Mouse (Mus musculus) C2C12 (cell line): ENCODE results near the gene Sema3b. TPM values are rescaled to one million over a fixed set of nuclear protein-coding genes. Genes with fewer than 3 reads are reported as not detected.

ENCODE experiments used
- H3K27me3 ChIP-seq: one replicate; pipeline ENCODE4 v1.6.1; 2011; ENCODE audit not compliant: control insufficient read depth, insufficient read depth, insufficient read length
- H3K36me3 ChIP-seq: one replicate; pipeline ENCODE4 v1.6.1; 2011; ENCODE audit not compliant: control insufficient read depth, insufficient read depth
- H3K4me3 ChIP-seq: one replicate; pipeline ENCODE4 v1.5.1; 2011; ENCODE audit warnings: mild to moderate bottlenecking, control low read depth; ENCODE audit not compliant: poor library complexity, insufficient read depth, severe bottlenecking
- H3K79me2 ChIP-seq: one replicate; pipeline ENCODE4 v1.6.1; 2011; ENCODE audit not compliant: control insufficient read depth, insufficient read depth
- H3K79me3 ChIP-seq: one replicate; pipeline ENCODE4 v1.6.1; 2011; ENCODE audit warnings: low read depth, control low read depth
- H3ac ChIP-seq: one replicate; pipeline ENCODE3; 2011; ENCODE audit warnings: low read depth; ENCODE audit not compliant: control insufficient read depth, insufficient read length
- CEBPB ChIP-seq: IDR thresholded peaks from one replicate; pipeline ENCODE4 v1.6.1; 2011; ENCODE audit warnings: low read depth, mild to moderate bottlenecking, control low read depth, moderate library complexity
- CTCF ChIP-seq: IDR thresholded peaks from one replicate; pipeline ENCODE4 v1.5.1; 2011; ENCODE audit not compliant: control insufficient read depth, insufficient read depth, insufficient read length
- FOSL1 ChIP-seq: IDR thresholded peaks from one replicate; pipeline ENCODE4 v1.8.0; 2011; ENCODE audit warnings: mild to moderate bottlenecking, low read length; ENCODE audit not compliant: poor library complexity, insufficient read depth, severe bottlenecking
- MAX ChIP-seq: IDR thresholded peaks from one replicate; pipeline ENCODE4 v1.6.1; 2011; ENCODE audit warnings: mild to moderate bottlenecking, control low read depth
- MYOD1 ChIP-seq: IDR thresholded peaks from one replicate; pipeline ENCODE4 v1.6.1; 2011; ENCODE audit warnings: low read depth; ENCODE audit not compliant: control insufficient read depth, insufficient read length
- MYOG ChIP-seq: IDR thresholded peaks from one replicate; pipeline ENCODE4 v1.6.1; 2011; ENCODE audit not compliant: control insufficient read depth, insufficient read length; ENCODE audit errors: extremely low read depth
- USF1 ChIP-seq: IDR thresholded peaks from one replicate; pipeline ENCODE4 v1.6.1; 2011; ENCODE audit warnings: low read depth, mild to moderate bottlenecking, control low read depth, moderate library complexity
- polyA plus RNA-seq: library from polyadenylated mRNA; unstranded; fragments of >200 nt; fragmentation: generic; extraction: Trizol; gene quantifications from one replicate; pipeline ENCODE4 v1.2.1, GENCODE M21; 2012; ENCODE audit warnings: missing spikeins

Sema3b gene
- polyA plus RNA-seq, 1 experiment: 13.7 TPM

GRCm38 (mm10) chr9:107607653-107608245 lies 1.3 kb downstream of the Sema3b start:
- TF ChIP-seq USF1 (no peak), MYOG (no peak), MYOD1 (no peak), CTCF (no peak)
- Histone ChIP-seq H3K4me3 (no peak overlapping the region), H3K79me2 (no peaks in the 10 kb centered on the region), H3K79me3 (no peaks in the 10 kb centered on the region), H3K36me3 (no peaks in the 10 kb centered on the region), H3ac (no peak overlapping the region), H3K27me3 (no peaks in the 10 kb centered on the region)

- Histone ChIP-seq H3ac (no peak overlapping the region), H3K4me3 (no peak overlapping the region), H3K79me2 (no peaks in the 10 kb centered on the region), H3K27me3 (no peaks in the 10 kb centered on the region), H3K36me3 (no peaks in the 10 kb centered on the region), H3K79me3 (no peaks in the 10 kb centered on the region)
- TF ChIP-seq CEBPB (no peak), USF1 (no peak), MYOD1 (no peak), CTCF (no peak), FOSL1 (no peak), MAX (no peak), MYOG (no peak)
Observed at GRCm38 (mm10) chr9:107607036-107607435, 2.0 kb downstream of the Sema3b start.

- H3K27me3 ChIP-seq: no peaks in the 10 kb centered on the region
- H3K79me2 ChIP-seq: no peaks in the 10 kb centered on the region
- TF ChIP-seq FOSL1: no peak
- no peak for TF ChIP-seq CEBPB
- no peak for TF ChIP-seq MAX
- no peak for TF ChIP-seq MYOG
- no peak for TF ChIP-seq USF1
- no peak for TF ChIP-seq MYOD1
- TF ChIP-seq CTCF: no peak
- no peaks in the 10 kb centered on the region for H3K36me3 ChIP-seq
- H3K79me3 ChIP-seq: no peaks in the 10 kb centered on the region
- H3K4me3 ChIP-seq: no peak overlapping the region
- no peak overlapping the region for H3ac ChIP-seq
Observed at GRCm38 (mm10) chr9:107606591-107606990, 2.4 kb downstream of the Sema3b start.

- TF ChIP-seq CTCF (no peak), USF1 (no peak), FOSL1 (no peak), MAX (no peak), MYOD1 (no peak), CEBPB (no peak), MYOG (no peak)
- H3K4me3 ChIP-seq: peak overlapping the region; percentile 32
Observed at GRCm38 (mm10) chr9:107605041-107605661, 3.9 kb downstream of the Sema3b start.

GRCm38 (mm10) chr9:107603251-107603650 lies 5.8 kb downstream of the Sema3b start:
- H3K79me2 ChIP-seq: no peaks in the 10 kb centered on the region
- H3ac ChIP-seq: no peak overlapping the region
- TF ChIP-seq MYOD1 (no peak), MAX (no peak), MYOG (no peak), CTCF (no peak), FOSL1 (no peak), USF1 (no peak), CEBPB (no peak)
- H3K79me3 ChIP-seq: no peaks in the 10 kb centered on the region
- no peaks in the 10 kb centered on the region for H3K36me3 ChIP-seq
- H3K27me3 ChIP-seq: no peaks in the 10 kb centered on the region
- no peak overlapping the region for H3K4me3 ChIP-seq

More at GRCm38 (mm10) chr9:107605041-107605661, 3.9 kb downstream of the Sema3b start:
- H3K79me2 ChIP-seq: no peaks in the 10 kb centered on the region
- no peaks in the 10 kb centered on the region for H3K27me3 ChIP-seq
- no peaks in the 10 kb centered on the region for H3K36me3 ChIP-seq
- no peaks in the 10 kb centered on the region for H3K79me3 ChIP-seq
- H3ac ChIP-seq: peak overlapping the region; percentile 50

- Histone ChIP-seq H3K79me2 (no peaks in the 10 kb centered on the region), H3K36me3 (no peaks in the 10 kb centered on the region), H3ac (no peak overlapping the region), H3K4me3 (no peak overlapping the region), H3K79me3 (no peaks in the 10 kb centered on the region), H3K27me3 (no peaks in the 10 kb centered on the region)
- TF ChIP-seq MYOD1 (no peak), CTCF (peak; percentile 87)
Observed at GRCm38 (mm10) chr9:107602068-107602648, 6.9 kb downstream of the Sema3b start.
